Mouse (Mus musculus): ENCODE measurements around the gene Sdhaf3. TPM values are rescaled to one million over a fixed set of nuclear protein-coding genes. Genes with fewer than 3 reads are reported as not detected.

The Sdhaf3 gene
- 0.25 TPM in 1 of 2 replicates, not detected in the other for polyA plus RNA-seq (2012; rRNA removed; ENCODE audit: low replicate concordance)

GRCm38 (mm10) chr6:6955764-6956561 is at the start of gene Sdhaf3:
TSS of gene Sdhaf3 (plus strand) at chr6:6956004.

Other genes starting within 250 kb of the Sdhaf3 start
- gene Dlx6, start 92.7 kb upstream of the Sdhaf3 start, polyA plus RNA-seq (2012; rRNA removed; ENCODE audit: low replicate concordance), result not detected in 2 replicates
- not detected in 2 replicates for gene Dlx5, start 73.9 kb upstream of the Sdhaf3 start, polyA plus RNA-seq (2012; rRNA removed; ENCODE audit: low replicate concordance)